Mouse (Mus musculus) stomach, postnatal 0 days (tissue): ENCODE measurements around the gene Zfp597. TPM values are rescaled to one million over a fixed set of nuclear protein-coding genes. Genes with fewer than 3 reads are reported as not detected.
A peak's percentile ranks its signal among the peaks of the same experiment; 100 is the strongest.

Source experiments
- ATAC-seq: fragments of 200-750 bp; cut with Nextera tagmentation; 2 replicates; pipeline ENCODE4 v1.8.0; 2017; ENCODE audit not compliant: low FRiP score, low TSS enrichment
- DNase-seq: peaks from one replicate; pipeline ENCODE4 v3.0.0-alpha.2; 2016; ENCODE audit warnings: low spot score
- H3K27ac ChIP-seq: fragments of 300-500 bp; sonication (generic); replicated peaks from 2 replicates; pipeline ENCODE4 v1.5.1; 2014; ENCODE audit warnings: mild to moderate bottlenecking, control low read depth
- H3K27me3 ChIP-seq: fragments of 300-500 bp; sonication (generic); 2 replicates; pipeline ENCODE4 v1.6.1; 2014; ENCODE audit warnings: low read length; ENCODE audit not compliant: control insufficient read depth, insufficient read depth
- H3K36me3 ChIP-seq: fragments of 300-500 bp; sonication (generic); 2 replicates; pipeline ENCODE4 v1.6.1; 2014; ENCODE audit warnings: low read length, mixed read lengths; ENCODE audit not compliant: control insufficient read depth, insufficient read depth
- H3K4me1 ChIP-seq: fragments of 300-500 bp; sonication (generic); replicated peaks from 2 replicates; pipeline ENCODE4 v1.6.1; 2014; ENCODE audit warnings: antibody characterized with exemption; ENCODE audit not compliant: control insufficient read depth, insufficient read depth
- H3K4me2 ChIP-seq: fragments of 300-500 bp; sonication (generic); replicated peaks from 2 replicates; pipeline ENCODE4 v1.6.1; 2014; ENCODE audit warnings: low read depth, mild to moderate bottlenecking, control low read depth, moderate library complexity
- H3K4me3 ChIP-seq: fragments of 300-500 bp; sonication (generic); 2 replicates; pipeline ENCODE4 v1.5.1; 2014; ENCODE audit warnings: low read depth, low read length, control low read depth
- H3K9ac ChIP-seq: fragments of 300-500 bp; sonication (generic); 2 replicates; pipeline ENCODE4 v1.6.1; 2014; ENCODE audit warnings: mild to moderate bottlenecking, low read length, control low read depth, mixed read lengths
- H3K9me3 ChIP-seq: fragments of 300-500 bp; sonication (generic); 2 replicates; pipeline ENCODE4 v1.6.1; 2016; ENCODE audit warnings: low read length; ENCODE audit not compliant: control insufficient read depth
- CTCF ChIP-seq: IDR thresholded peaks from 2 replicates; pipeline ENCODE4 v1.5.1; 2016; ENCODE audit warnings: antibody characterized with exemption, low read depth, mild to moderate bottlenecking, moderate library complexity
- EP300 ChIP-seq: optimal IDR thresholded peaks from 2 replicates; pipeline ENCODE3; 2016; ENCODE audit warnings: antibody characterized with exemption
- WGBS: fragments of 180-500 bp; shearing (Covaris S2); extraction: QIAGEN DNeasy Blood & Tissue Kit; methylation state at CpG from one replicate; pipeline ENCODE4 v1.1.7; 2014; 5-methylcytosine and 5-hydroxymethylcytosine counted together
- polyA plus RNA-seq: library from polyadenylated mRNA; unstranded; fragments of >200 nt; fragmentation: Nextera tagmentation; extraction: Ambion mirVana; gene quantifications from 2 replicates; pipeline ENCODE4 v1.2.1, GENCODE M21; 2015

Zfp597 gene
- polyA plus RNA-seq, 1 experiment from 2014 or later = 3.5 TPM

DNA sequence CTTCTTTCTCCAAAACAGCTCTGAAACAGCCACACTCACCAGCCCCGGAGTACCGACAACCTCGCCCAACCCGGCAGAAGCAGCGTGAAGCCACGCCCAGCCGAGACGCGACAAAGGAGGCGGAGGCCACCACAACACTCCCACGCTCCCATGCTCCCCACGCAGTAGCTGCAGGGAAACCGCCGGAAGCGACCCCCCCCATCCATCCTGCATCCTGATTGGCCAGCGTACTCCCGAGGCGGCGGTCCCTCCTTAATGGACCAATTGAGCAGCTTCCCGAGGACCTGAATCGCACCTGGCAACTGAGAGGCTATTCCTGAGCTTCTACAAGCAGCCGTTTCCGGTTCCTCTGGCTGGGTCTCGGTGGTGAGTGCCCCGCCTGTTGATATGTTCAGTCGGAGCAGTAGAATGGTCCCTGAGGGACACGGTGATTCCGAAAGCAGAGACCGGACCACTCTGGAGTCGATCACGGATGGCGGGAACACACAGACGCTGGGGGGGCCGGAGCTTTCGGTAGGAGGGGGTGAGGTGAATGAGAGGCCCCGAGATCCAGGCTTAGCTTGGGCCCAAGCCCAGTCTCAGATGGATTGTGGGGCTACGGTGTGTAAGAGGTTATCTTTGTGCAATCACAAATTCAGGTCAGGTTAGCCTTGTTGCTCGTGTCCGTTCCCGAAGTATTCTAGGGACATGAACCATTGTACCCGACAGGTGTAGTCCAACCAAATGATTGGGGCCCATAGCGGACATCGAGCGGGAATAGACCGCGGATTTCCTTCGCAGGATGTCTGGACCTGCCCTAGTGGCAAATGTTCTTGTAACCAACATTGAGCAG, 11.9 kb downstream of the Zfp597 start, which contains the start of gene Naa60:
Naa60 (plus strand) TSS at position 160 of the 832 bp plus-strand sequence.
- WGBS = 4% methylated on average over 47 of the region's 47 CpGs
- DNase-seq = peak; percentile 98
- ATAC-seq = peak; percentile 99
- no peaks in the 10 kb centered on the region for H3K27me3 ChIP-seq
- H3K36me3 ChIP-seq = no peaks in the 10 kb centered on the region
- H3K27ac ChIP-seq = peak within 1 kb of the TSS; percentile 61
- H3K4me3 ChIP-seq = peak within 1 kb of the TSS; percentile 59
- H3K9ac ChIP-seq = peak within 1 kb of the TSS; percentile 63
- no peaks in the 10 kb centered on the region for H3K4me1 ChIP-seq
- TF ChIP-seq EP300 (no peak), CTCF (no peak)
- H3K4me2 ChIP-seq = peak within 1 kb of the TSS; percentile 73
- H3K9me3 ChIP-seq = no peaks in the 10 kb centered on the region

DNA sequence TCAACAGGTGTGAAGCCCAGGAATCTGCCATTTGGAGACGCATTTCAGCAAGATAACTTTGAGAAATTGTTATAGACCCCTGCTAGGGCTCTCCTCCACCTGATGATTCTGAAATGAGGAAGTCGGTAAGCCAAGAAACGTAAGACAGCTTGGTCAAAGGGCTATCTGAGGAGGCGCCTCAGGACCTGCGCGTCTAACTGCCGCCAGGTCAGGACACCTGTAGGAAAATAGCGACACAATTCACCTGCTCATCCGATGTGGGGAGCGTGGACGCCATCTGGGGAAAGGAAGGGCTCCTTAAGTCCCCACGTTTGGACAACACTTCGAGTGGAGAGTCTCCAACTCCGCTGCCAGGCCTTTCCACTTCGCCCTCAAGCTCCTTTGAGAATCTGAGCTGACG, 12.5 kb downstream of the Zfp597 start:
- peak overlapping the region; percentile 20; the same call in 1 of the 2 replicates for H3K27ac ChIP-seq

DNA sequence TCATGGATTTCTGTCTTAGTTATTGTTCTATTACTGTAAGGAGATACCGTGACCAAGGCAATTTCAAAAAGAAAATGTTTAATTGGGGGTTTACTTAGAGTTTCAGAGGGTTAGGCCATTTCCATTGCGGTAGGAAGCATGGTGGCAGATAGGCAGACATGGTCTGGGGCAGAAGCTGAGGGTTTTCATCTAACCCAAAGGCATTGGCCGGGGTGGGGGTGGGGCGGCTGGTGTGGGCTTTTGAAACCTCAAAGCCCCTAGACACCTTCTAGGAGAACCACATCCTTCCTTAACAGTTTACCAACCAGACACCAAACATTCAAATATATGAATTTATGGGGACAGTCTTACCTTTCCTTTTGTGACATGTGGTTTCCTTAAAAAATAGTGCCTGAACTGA, 25.1 kb downstream of the Zfp597 start:
- ATAC-seq = no peak
- WGBS = 89% methylated on average over 4 of the region's 4 CpGs
- H3K4me1 ChIP-seq = no peaks in the 10 kb centered on the region

More for the DNA sequence above, 12.5 kb downstream of the Zfp597 start:
- H3K9me3 ChIP-seq = no peaks in the 10 kb centered on the region
- TF ChIP-seq EP300 (no peak), CTCF (no peak)
- no peaks in the 10 kb centered on the region for H3K4me1 ChIP-seq
- peak overlapping the region; percentile 63 for H3K9ac ChIP-seq
- no peak for DNase-seq
- H3K27me3 ChIP-seq = no peaks in the 10 kb centered on the region
- ATAC-seq = peak; percentile 25; the same call in 1 of the 2 replicates
- H3K4me2 ChIP-seq = peak overlapping the region; percentile 73
- H3K36me3 ChIP-seq = no peaks in the 10 kb centered on the region
- WGBS = 2% methylated on average over 16 of the region's 16 CpGs
- H3K4me3 ChIP-seq = peak overlapping the region; percentile 59

DNA sequence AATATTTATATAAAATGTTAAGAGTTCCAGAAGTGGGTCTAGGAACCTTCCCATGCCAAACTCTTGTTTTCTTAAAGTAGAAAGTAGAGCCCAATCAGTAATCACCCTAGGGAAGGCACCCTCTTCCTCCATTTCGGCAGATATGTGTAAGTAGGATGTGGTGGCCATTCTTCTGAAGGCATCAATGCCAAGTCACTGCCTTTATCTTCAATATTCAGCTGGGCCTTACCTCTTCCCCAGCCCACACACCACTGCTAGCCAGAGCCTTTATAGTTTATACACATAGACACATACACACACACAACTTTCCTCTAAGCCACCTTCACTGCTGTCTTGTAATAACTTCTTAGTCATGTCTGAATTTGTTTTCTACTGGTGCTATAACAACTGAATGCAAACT, 28.6 kb downstream of the Zfp597 start:
- 79% methylated on average over 1 of the region's 1 CpGs for WGBS
- DNase-seq = no peak

More for the DNA sequence above, 25.1 kb downstream of the Zfp597 start:
- no peaks in the 10 kb centered on the region for H3K27me3 ChIP-seq
- H3K9me3 ChIP-seq = no peaks in the 10 kb centered on the region
- no peak overlapping the region for H3K9ac ChIP-seq
- TF ChIP-seq CTCF = no peak
- no peak for TF ChIP-seq EP300
- H3K27ac ChIP-seq = no peak overlapping the region
- no peak overlapping the region for H3K4me2 ChIP-seq
- H3K4me3 ChIP-seq = no peak overlapping the region
- no peaks in the 10 kb centered on the region for H3K36me3 ChIP-seq
- no peak for DNase-seq

DNA sequence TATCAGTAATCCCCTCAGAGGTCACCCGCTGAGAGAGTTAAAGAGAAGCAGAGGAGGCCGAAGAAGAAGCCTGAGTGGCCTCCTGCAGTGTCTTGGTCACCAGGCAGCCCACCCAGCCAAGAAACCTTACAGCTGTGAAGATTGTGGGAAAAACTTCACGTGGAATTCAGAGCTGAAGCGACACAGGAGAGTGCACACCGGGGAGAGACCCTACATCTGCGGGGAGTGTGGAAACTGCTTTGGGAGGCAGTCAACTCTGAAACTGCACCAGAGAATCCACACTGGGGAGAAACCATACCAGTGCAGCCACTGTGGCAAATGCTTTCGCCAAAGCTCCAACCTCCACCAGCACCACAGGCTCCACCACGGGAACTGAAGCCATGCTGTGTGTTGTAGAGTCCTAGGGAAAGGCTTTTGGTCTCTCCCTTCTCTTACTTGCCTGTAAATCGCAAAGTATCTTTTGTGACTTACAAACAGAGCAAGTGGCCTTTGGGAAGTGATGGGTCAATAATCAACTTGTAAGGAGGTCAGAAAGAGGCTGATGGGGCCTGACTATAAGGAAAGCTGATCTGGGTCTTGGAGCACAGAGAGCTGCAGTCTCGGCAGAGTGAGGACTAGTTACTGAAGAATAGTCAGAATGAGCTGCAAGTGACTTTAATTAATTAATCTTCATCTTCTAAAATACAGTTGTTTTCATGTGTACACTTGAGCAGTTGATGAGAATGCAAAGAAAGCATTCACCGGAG, 29.8 kb downstream of the Zfp597 start:
- no peak overlapping the region for H3K4me2 ChIP-seq
- H3K36me3 ChIP-seq = no peaks in the 10 kb centered on the region
- ATAC-seq (no peak), DNase-seq (no peak)
- no peak for TF ChIP-seq EP300
- TF ChIP-seq CTCF = no peak
- H3K4me1 ChIP-seq = no peaks in the 10 kb centered on the region
- no peaks in the 10 kb centered on the region for H3K9me3 ChIP-seq
- no peaks in the 10 kb centered on the region for H3K27me3 ChIP-seq
- H3K4me3 ChIP-seq = no peak overlapping the region
- no peak overlapping the region for H3K9ac ChIP-seq
- 71% methylated on average over 11 of the region's 11 CpGs for whole genome bisulfite sequencing
- no peak overlapping the region for H3K27ac ChIP-seq

More for the DNA sequence above, 28.6 kb downstream of the Zfp597 start:
- no peak for ATAC-seq
- Histone ChIP-seq H3K9me3 (no peaks in the 10 kb centered on the region), H3K36me3 (no peaks in the 10 kb centered on the region), H3K27ac (no peak overlapping the region), H3K9ac (no peak overlapping the region), H3K4me1 (no peaks in the 10 kb centered on the region), H3K27me3 (no peaks in the 10 kb centered on the region), H3K4me2 (no peak overlapping the region), H3K4me3 (no peak overlapping the region)
- TF ChIP-seq CTCF (no peak), EP300 (no peak)
